Comparison of ENCODE assay signal across 8 mouse cellular contexts in the genomic region with DNA sequence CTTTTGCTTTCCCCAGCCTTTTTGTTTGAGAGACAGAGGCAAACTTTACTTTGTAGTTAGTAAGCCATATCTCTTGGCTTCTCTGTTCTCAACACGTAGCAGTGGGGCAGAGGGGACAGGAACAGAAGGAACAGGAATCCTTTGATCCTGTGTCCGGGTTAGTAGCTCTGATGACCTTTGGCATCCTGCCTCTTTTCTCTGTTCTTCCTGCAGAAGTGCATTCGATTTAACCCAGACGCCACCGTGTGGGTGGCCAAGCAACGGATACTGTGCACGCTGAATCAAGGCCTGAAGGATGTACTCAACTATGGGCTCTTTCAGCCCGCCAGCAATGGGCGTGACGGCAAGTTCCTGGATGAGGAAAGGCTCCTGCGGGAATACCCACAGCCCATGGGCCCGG. TPM values are rescaled to one million over a fixed set of nuclear protein-coding genes. Genes with fewer than 3 reads are reported as not detected.
DNase-seq lines count a peak whose midpoint lies in the region; ATAC-seq and TF ChIP-seq lines count a peak whose summit lies in the region.

No protein-coding gene starts in this region.

- no peaks in the 10 kb centered on the region for H3K36me3 ChIP-seq in embryonic facial prominence, embryonic 15.5 days
- H3K36me3 ChIP-seq in limb, embryonic 14.5 days (ENCODE audit: control insufficient read depth, insufficient read depth, low read length), result no peaks in the 10 kb centered on the region
- H3K36me3 ChIP-seq in stomach, embryonic 16.5 days (ENCODE audit: control insufficient read depth, insufficient read depth, low read length), result no peaks in the 10 kb centered on the region

- H3K9ac ChIP-seq in embryonic facial prominence, embryonic 15.5 days, result no peak overlapping the region
- H3K9ac ChIP-seq in limb, embryonic 14.5 days (ENCODE audit: low read depth, low read length, severe bottlenecking), result no peak overlapping the region
- no peak overlapping the region for H3K9ac ChIP-seq in stomach, embryonic 16.5 days (ENCODE audit: low read length)

- 4% methylated on average over 12 of the region's 12 CpGs for WGBS in embryonic facial prominence, embryonic 15.5 days
- WGBS in limb, embryonic 14.5 days, result 4% methylated on average over 12 of the region's 12 CpGs
- WGBS in stomach, embryonic 16.5 days, result 12% methylated on average over 12 of the region's 12 CpGs

- no peak overlapping the region for H3K27ac ChIP-seq in embryonic facial prominence, embryonic 15.5 days (replicated peaks)
- H3K27ac ChIP-seq in limb, embryonic 14.5 days (replicated peaks; ENCODE audit: low read depth, low read length), result no peak overlapping the region
- peak overlapping the region; percentile 44; the same call in 1 of the 2 replicates for H3K27ac ChIP-seq in stomach, embryonic 16.5 days (ENCODE audit: low read length)

- H3K9me3 ChIP-seq in embryonic facial prominence, embryonic 15.5 days (replicated peaks), result no peaks in the 10 kb centered on the region
- no peaks in the 10 kb centered on the region for H3K9me3 ChIP-seq in limb, embryonic 14.5 days (ENCODE audit: control insufficient read depth, low read length)
- no peaks in the 10 kb centered on the region for H3K9me3 ChIP-seq in stomach, embryonic 16.5 days (replicated peaks; ENCODE audit: control insufficient read depth, low read length)

- no peak overlapping the region for H3K4me2 ChIP-seq in embryonic facial prominence, embryonic 15.5 days (replicated peaks)
- H3K4me2 ChIP-seq in limb, embryonic 14.5 days (replicated peaks; ENCODE audit: low read depth, low read length, severe bottlenecking), result no peak overlapping the region
- H3K4me2 ChIP-seq in stomach, embryonic 16.5 days (ENCODE audit: low read depth, low read length), result no peak overlapping the region

- 0 out of 2 replicates have a peak, but pooled peaks have one; percentile 18 for ATAC-seq in embryonic facial prominence, embryonic 15.5 days (ENCODE audit: insufficient number of reproducible peaks, low FRiP score, low TSS enrichment, low read depth)
- no peak for ATAC-seq in limb, embryonic 14.5 days (ENCODE audit: low FRiP score, low read depth)
- ATAC-seq in stomach, embryonic 16.5 days (ENCODE audit: insufficient read depth, low FRiP score), result peak; percentile 45; the same call in 1 of the 2 replicates
- no peak for ATAC-seq in erythroid progenitor cell, adult 5-6 weeks (replicated peaks; ENCODE audit: low FRiP score, poor library complexity, severe bottlenecking)
- no peak for ATAC-seq in megakaryocyte progenitor cell, adult 5-6 weeks (replicated peaks; ENCODE audit: poor library complexity)

- 0 out of 2 replicates have a peak, but pooled peaks cover 6% of the 10 kb centered on the region for H3K4me1 ChIP-seq in embryonic facial prominence, embryonic 15.5 days
- peaks cover 3% of the 10 kb centered on the region; the same call in 1 of the 2 replicates for H3K4me1 ChIP-seq in limb, embryonic 14.5 days (ENCODE audit: control insufficient read depth, insufficient read depth, low read length)
- peaks cover 10% of the 10 kb centered on the region for H3K4me1 ChIP-seq in stomach, embryonic 16.5 days (ENCODE audit: control insufficient read depth, insufficient read depth, low read length)

- no peak for TF ChIP-seq POLR2A in limb, embryonic 14.5 days (IDR thresholded peaks at IDR 0.05; ENCODE audit: borderline replicate concordance, extremely low read depth, insufficient read depth, insufficient read length)

- peak; percentile 67 for DNase-seq in retina, postnatal 1 day
- no peak for DNase-seq in retina, embryonic 14.5 days (ENCODE audit: low spot score)
- peak; percentile 16 for DNase-seq in limb, embryonic 14.5 days (ENCODE audit: low spot score)
- no peak for DNase-seq in layer of hippocampus, postnatal 10 days (ENCODE audit: low spot score in 2 of 2)

- no peak overlapping the region for H3K4me3 ChIP-seq in embryonic facial prominence, embryonic 15.5 days (replicated peaks)
- no peak overlapping the region for H3K4me3 ChIP-seq in limb, embryonic 14.5 days (replicated peaks; ENCODE audit: low read length)
- H3K4me3 ChIP-seq in stomach, embryonic 16.5 days (replicated peaks; ENCODE audit: low read length), result no peak overlapping the region

- no peaks in the 10 kb centered on the region for H3K27me3 ChIP-seq in embryonic facial prominence, embryonic 15.5 days
- no peaks in the 10 kb centered on the region for H3K27me3 ChIP-seq in limb, embryonic 14.5 days (ENCODE audit: control insufficient read depth, insufficient read depth, low read length)
- no peaks in the 10 kb centered on the region for H3K27me3 ChIP-seq in stomach, embryonic 16.5 days (ENCODE audit: control insufficient read depth, insufficient read depth, low read length)

RNA-seq across cellular contexts. Expression of a gene that starts 50.3 kb away (rescaled TPM):
- polyA plus RNA-seq in embryonic facial prominence, embryonic 15.5 days (2015; fragmentation: Nextera tagmentation; extraction: Ambion mirVana), result 1.1 and 1.2 TPM in 2 replicates
- polyA plus RNA-seq in limb, embryonic 14.5 days (2012; rRNA removed), result 0.81 and 0.89 TPM in 2 replicates
- polyA plus RNA-seq in limb, embryonic 14.5 days (2014; fragmentation: Nextera tagmentation; extraction: Ambion mirVana), result 0.33 and 0.59 TPM in 2 replicates
- polyA plus RNA-seq in stomach, embryonic 16.5 days (2015; fragmentation: Nextera tagmentation; extraction: Ambion mirVana), result 1.1 and 1.6 TPM in 2 replicates
- total RNA-seq in erythroid progenitor cell, adult 5-6 weeks (2015; ENCODE audit: low replicate concordance), result 1.3 TPM in 1 of 2 replicates, not detected in the other
- 0.26 TPM in 1 of 2 replicates, not detected in the other for total RNA-seq in erythroid progenitor cell, adult 5-6 weeks (2017; ENCODE audit: low replicate concordance)
- total RNA-seq in layer of hippocampus, postnatal 10 days (2021), result 100 to 1,000 TPM; 113 to 116 TPM
- total RNA-seq in megakaryocyte progenitor cell, adult 5-6 weeks (2015), result not detected in 2 replicates
- total RNA-seq in megakaryocyte progenitor cell, adult 5-6 weeks (2017), result not detected in 2 replicates

Comparison
In these comparisons a context has a peak if more than half of its experiments do, and no peak if none do; other contexts are left out.
1. DNase-seq: peak in retina, postnatal 1 day (single experiment) and limb, embryonic 14.5 days (single experiment); none in retina, embryonic 14.5 days (single experiment) and layer of hippocampus, postnatal 10 days (0 of 2).
2. ATAC-seq: peak in embryonic facial prominence, embryonic 15.5 days (single experiment) and stomach, embryonic 16.5 days (single experiment); none in limb, embryonic 14.5 days (single experiment), erythroid progenitor cell, adult 5-6 weeks (single experiment) and megakaryocyte progenitor cell, adult 5-6 weeks (single experiment).
3. RNA of a gene that starts 50.3 kb away (total RNA-seq): 113 to 116 TPM in layer of hippocampus, postnatal 10 days; 0.26 to 1.3 TPM in erythroid progenitor cell, adult 5-6 weeks and not detected in megakaryocyte progenitor cell, adult 5-6 weeks; every median in the first group is over 10 times any median in the second.